Mouse (Mus musculus): Measurements from ENCODE around the gene Ttc27. TPM values are rescaled to one million over a fixed set of nuclear protein-coding genes. Genes with fewer than 3 reads are reported as not detected.

Ttc27 gene
- total and polyA plus RNA-seq, 3 experiments, result 55.2 to 59.9 TPM; not detected in 1

DNA sequence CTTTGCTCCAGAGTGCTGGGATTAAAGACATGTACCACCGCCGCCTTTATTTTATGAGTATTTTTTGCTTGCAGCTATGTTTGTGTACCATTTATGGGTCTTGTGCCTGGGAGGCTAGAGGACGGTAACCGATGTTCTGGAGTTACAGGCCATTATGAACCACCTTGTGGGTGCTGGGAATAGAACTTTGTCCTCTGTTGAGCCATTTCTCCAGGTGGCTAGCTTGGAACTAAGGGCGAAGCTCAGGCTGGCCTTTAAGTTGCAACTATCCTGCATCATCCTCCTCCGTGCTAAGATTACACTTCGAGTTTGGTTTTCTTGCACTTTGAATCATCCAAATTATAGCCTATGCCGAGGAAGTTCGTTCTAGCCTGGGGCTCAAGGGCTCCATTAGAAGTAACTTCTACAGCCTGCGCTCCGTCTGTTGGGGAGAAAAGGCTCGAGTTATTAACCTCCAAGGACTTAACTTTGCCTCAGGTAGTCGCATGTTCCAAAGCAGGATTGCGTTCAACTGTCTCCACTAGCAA lies 378 bp upstream of the Ttc27 start:
- H3K79me2 ChIP-seq (ENCODE audit: control insufficient read depth, insufficient read depth, low read length, poor library complexity), result peaks cover 12% of the 10 kb centered on the region
- peak overlapping the region; percentile 69 for H3K27ac ChIP-seq (ENCODE audit: control insufficient read depth, low read depth, low read length)
- TF ChIP-seq E2F4 (IDR thresholded peaks at IDR 0.05; ENCODE audit: borderline replicate concordance, low read depth, low read length) (no peak), USF2 (IDR thresholded peaks at IDR 0.05; ENCODE audit: borderline replicate concordance in 1 of 2, insufficient read depth in 1 of 2, low read depth in 1 of 2, low read length in 2 of 2) (no peak), CTCF (IDR thresholded peaks at IDR 0.05 in 2 of 3, conservative IDR thresholded peaks at IDR 0.05 in 1 of 3; ENCODE audit: control insufficient read depth in 1 of 3, insufficient read depth in 1 of 3, low read depth in 2 of 3, low read length in 3 of 3, poor library complexity in 1 of 3, severe bottlenecking in 1 of 3) (no peak), MEF2A (IDR thresholded peaks at IDR 0.05; ENCODE audit: extremely low read depth, insufficient replicate concordance, low read depth, low read length, poor library complexity, severe bottlenecking) (no peak), ZC3H11A (IDR thresholded peaks at IDR 0.05; ENCODE audit: low read depth, low read length) (no peak), POLR2AphosphoS5 (IDR thresholded peaks at IDR 0.05; ENCODE audit: borderline replicate concordance, low read depth, low read length) (no peak), POLR2A (IDR thresholded peaks at IDR 0.05; ENCODE audit: control insufficient read depth in 1 of 2, insufficient read depth in 1 of 2, low read depth in 1 of 2, low read length in 2 of 2, poor library complexity in 1 of 2) (no peak; a peak in 1 of 4 replicates), USF1 (IDR thresholded peaks at IDR 0.05; ENCODE audit: low read depth, low read length) (no peak), POLR2AphosphoS2 (IDR thresholded peaks at IDR 0.05; ENCODE audit: low read length) (no peak), TAL1 (IDR thresholded peaks at IDR 0.05; ENCODE audit: low read length) (no peak)
- H3K36me3 ChIP-seq (ENCODE audit: control insufficient read depth in 1 of 2, insufficient read depth in 2 of 2, low read length in 2 of 2), result peaks cover 0 to 6% of the 10 kb centered on the region in 2 experiments; a peak in 1 of 4 replicates
- peak overlapping the region; percentile 76 to 96 for H3K4me3 ChIP-seq (ENCODE audit: control insufficient read depth in 1 of 2, insufficient read depth in 1 of 2, low read depth in 2 of 2, low read length in 2 of 2)
- peaks cover 0 to 5% of the 10 kb centered on the region in 2 experiments; a peak in 2 of 4 replicates for H3K4me1 ChIP-seq (ENCODE audit: control insufficient read depth in 1 of 2, insufficient read depth in 2 of 2, low read length in 2 of 2)
- no peak for DNase-seq (ENCODE audit: low read depth, low spot score)
- no peaks in the 10 kb centered on the region for H3K27me3 ChIP-seq (ENCODE audit: control insufficient read depth in 1 of 2, insufficient read depth in 2 of 2, low read length in 2 of 2)
- H3K9ac ChIP-seq (ENCODE audit: control insufficient read depth, low read depth, low read length, poor library complexity, severe bottlenecking), result peak overlapping the region; percentile 86
- no peaks in the 10 kb centered on the region for H3K9me3 ChIP-seq (replicated peaks; ENCODE audit: insufficient read depth, low read length)

DNA sequence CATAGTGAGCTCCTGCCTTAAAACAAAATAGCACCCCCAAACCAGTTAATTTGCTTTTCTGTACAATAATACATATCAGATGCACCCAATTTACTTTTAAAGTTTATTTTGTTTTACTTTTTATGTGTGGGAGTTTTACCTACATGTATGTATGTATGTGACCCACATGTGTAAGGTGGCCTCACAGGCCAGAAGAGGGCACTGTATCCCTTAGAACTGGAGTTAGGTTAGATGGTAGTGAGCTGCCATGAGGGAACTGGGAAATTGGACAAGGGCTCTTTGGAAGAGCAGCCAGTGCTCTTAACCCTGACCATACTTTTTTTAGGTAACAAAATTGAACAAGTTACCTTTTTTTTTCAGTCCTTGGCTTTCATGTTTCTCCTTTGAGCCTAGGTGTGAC lies 15.3 kb downstream of the Ttc27 start:
- Histone ChIP-seq H3K9ac (ENCODE audit: control insufficient read depth, low read depth, low read length, poor library complexity, severe bottlenecking) (no peak overlapping the region), H3K36me3 (ENCODE audit: control insufficient read depth in 1 of 2, insufficient read depth in 2 of 2, low read length in 2 of 2) (peaks cover 0 to 2% of the 10 kb centered on the region in 2 experiments; a peak in 2 of 4 replicates), H3K27me3 (ENCODE audit: control insufficient read depth in 1 of 2, insufficient read depth in 2 of 2, low read length in 2 of 2) (no peaks in the 10 kb centered on the region), H3K27ac (ENCODE audit: control insufficient read depth, low read depth, low read length) (no peak overlapping the region), H3K79me2 (ENCODE audit: control insufficient read depth, insufficient read depth, low read length, poor library complexity) (no peaks in the 10 kb centered on the region), H3K9me3 (replicated peaks; ENCODE audit: insufficient read depth, low read length) (no peaks in the 10 kb centered on the region), H3K4me3 (ENCODE audit: control insufficient read depth in 1 of 2, insufficient read depth in 1 of 2, low read depth in 2 of 2, low read length in 2 of 2) (no peak overlapping the region), H3K4me1 (ENCODE audit: control insufficient read depth in 1 of 2, insufficient read depth in 2 of 2, low read length in 2 of 2) (no peaks in the 10 kb centered on the region)
- TF ChIP-seq SMC3 (IDR thresholded peaks at IDR 0.05; ENCODE audit: low read depth, low read length), result peak; percentile 70
- no peak for TF ChIP-seq ELF1 (IDR thresholded peaks at IDR 0.05; ENCODE audit: low read depth, low read length)
- TF ChIP-seq CTCF (IDR thresholded peaks at IDR 0.05 in 2 of 3, conservative IDR thresholded peaks at IDR 0.05 in 1 of 3; ENCODE audit: control insufficient read depth in 1 of 3, insufficient read depth in 1 of 3, low read depth in 2 of 3, low read length in 3 of 3, poor library complexity in 1 of 3, severe bottlenecking in 1 of 3), result peak; percentile 35 to 69 (median 58); a peak in 5 of 6 replicates
- TF ChIP-seq MXI1 (IDR thresholded peaks at IDR 0.05; ENCODE audit: low read depth, low read length), result no peak
- TF ChIP-seq SIN3A (IDR thresholded peaks at IDR 0.05; ENCODE audit: low read length), result no peak
- TF ChIP-seq ZC3H11A (IDR thresholded peaks at IDR 0.05; ENCODE audit: low read depth, low read length), result peak; percentile 82
- peak; percentile 70 for TF ChIP-seq RAD21 (IDR thresholded peaks at IDR 0.05; ENCODE audit: low read depth, low read length)
- TF ChIP-seq E2F4 (IDR thresholded peaks at IDR 0.05; ENCODE audit: borderline replicate concordance, low read depth, low read length), result no peak
- peak; percentile 65 for DNase-seq (ENCODE audit: low read depth, low spot score)
